Mouse (Mus musculus): ENCODE results near the gene Tasp1.

The Tasp1 gene

DNA sequence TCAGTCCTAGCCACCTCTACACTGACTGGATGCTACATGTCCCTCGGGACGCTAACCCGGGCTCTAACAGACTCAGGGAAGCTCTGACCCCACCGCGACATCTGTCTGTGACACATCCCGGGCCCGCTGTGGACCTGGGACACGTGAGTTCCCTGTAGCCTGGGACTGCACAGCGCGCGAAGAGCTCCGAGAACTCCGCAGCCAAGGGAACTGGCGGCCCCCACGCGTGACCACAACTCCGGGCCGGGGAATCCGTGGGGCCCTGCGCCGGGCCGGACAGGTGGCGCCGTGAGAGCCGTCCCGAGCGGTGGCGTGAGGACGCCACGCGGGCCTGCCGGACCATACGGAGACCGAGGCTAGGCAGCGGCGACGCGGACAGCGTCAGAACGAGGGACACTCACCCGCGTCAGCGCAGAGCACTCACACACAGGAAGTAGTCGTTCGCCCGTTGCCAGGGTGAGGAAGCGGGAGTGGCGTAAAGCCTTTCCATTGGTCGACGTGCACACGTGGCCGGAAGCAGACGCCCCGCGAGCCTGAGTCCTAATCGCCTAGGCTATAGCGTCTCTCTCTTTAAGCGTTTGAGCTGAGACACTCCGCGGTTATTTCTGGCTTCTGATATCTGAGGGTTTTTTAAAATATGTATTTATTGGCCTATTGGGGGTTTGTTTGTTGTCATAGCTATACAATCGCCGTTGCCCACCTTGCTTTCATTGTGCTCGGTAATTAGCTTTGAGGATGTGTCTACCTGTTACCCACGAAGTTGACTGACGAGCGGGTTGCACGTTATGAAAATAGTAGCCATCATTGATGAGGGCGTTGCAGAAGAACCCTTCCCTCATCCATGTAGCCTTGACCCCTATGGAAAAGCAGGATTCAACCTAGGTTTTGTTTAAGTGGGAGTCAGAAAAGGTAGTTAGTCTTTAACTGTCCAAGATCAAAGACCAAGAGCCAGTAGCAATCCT is at the start of gene Tasp1:
Gene Tasp1 (minus strand): TSS at position 453 of the 962 bp plus-strand sequence.
- TF ChIP-seq GATA4 (IDR thresholded peaks at IDR 0.05; ENCODE audit: insufficient replicate concordance, low read length), result no peak

GRCm38 (mm10) chr2:140113851-140114250 is 47.2 kb upstream of the Tasp1 start:
- no peak for TF ChIP-seq GATA4 (IDR thresholded peaks at IDR 0.05; ENCODE audit: insufficient replicate concordance, low read length)

- TF ChIP-seq GATA4 (IDR thresholded peaks at IDR 0.05; ENCODE audit: insufficient replicate concordance, low read length), result no peak
Measured at GRCm38 (mm10) chr2:140108945-140109344, 42.3 kb upstream of the Tasp1 start.

DNA sequence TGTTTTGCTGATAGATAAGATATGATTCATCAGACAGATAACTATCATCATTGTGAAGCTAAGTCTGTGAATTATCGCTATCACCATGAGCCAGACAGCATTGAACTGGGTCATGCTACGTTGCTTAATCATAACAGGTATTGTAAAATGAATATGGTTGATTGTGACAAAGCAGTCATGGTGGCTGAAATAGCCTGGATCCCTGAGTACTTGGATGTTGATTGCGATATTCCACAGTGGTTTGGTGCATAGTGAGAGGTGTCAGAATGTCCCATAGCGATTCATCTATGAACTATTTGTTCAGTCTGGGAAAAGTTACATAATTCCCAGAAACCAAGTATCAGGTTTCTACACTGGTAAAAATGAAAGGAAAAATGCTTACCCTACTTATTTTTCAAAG is 41.0 kb upstream of the Tasp1 start:
- no peak for TF ChIP-seq GATA4 (IDR thresholded peaks at IDR 0.05; ENCODE audit: insufficient replicate concordance, low read length)

- TF ChIP-seq GATA4 (IDR thresholded peaks at IDR 0.05; ENCODE audit: insufficient replicate concordance, low read length), result no peak
Measured at GRCm38 (mm10) chr2:140104951-140105350, 38.3 kb upstream of the Tasp1 start.

DNA sequence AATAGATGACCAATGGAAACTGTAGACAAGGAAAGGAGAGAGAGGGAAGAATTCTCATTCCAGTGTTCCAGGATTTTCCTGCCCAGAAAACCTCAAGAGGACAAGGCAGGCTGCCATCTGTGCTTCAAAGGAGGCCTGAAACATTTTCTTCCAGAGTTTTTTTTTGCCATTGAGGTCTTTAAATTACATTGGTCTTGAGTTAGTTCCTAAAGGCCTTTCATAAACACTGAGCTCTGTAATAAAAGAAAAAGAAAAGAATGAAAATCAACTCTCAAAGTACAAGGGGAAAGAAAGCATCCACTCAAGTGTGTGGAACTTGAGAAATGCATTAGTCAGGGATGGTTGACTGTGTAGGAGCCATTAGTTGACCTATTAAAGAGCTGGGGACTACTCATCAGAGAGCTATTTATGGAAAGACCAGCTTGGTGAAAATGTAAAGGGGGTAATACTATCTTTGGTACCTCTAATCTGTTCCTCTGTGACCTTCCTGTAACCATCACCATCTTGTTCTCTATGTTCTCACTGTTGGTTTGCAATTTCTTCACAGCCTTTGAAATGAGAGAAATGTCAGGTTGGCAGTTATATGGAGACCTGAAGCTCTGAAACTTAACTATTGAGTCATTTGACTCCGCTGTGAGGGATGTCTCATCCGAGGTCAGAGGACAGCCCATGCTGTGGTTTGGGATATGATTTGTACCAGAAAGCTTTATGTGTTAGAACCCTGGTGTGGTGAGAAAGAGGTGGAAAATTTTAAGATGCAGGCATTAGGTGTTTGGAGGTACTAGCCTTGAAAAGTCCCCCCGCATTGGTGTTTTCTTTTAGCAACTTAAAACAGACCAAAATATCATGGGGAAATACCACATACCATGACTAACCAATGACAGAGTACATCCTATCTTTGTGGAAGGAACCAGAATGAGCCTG is 34.2 kb upstream of the Tasp1 start:
- TF ChIP-seq GATA4 (IDR thresholded peaks at IDR 0.05; ENCODE audit: insufficient replicate concordance, low read length), result no peak

GRCm38 (mm10) chr2:140099971-140100370 is 33.4 kb upstream of the Tasp1 start:
- TF ChIP-seq GATA4 (IDR thresholded peaks at IDR 0.05; ENCODE audit: insufficient replicate concordance, low read length), result no peak

GRCm38 (mm10) chr2:140097131-140097591 is 30.6 kb upstream of the Tasp1 start:
- no peak for TF ChIP-seq GATA4 (IDR thresholded peaks at IDR 0.05; ENCODE audit: insufficient replicate concordance, low read length)

DNA sequence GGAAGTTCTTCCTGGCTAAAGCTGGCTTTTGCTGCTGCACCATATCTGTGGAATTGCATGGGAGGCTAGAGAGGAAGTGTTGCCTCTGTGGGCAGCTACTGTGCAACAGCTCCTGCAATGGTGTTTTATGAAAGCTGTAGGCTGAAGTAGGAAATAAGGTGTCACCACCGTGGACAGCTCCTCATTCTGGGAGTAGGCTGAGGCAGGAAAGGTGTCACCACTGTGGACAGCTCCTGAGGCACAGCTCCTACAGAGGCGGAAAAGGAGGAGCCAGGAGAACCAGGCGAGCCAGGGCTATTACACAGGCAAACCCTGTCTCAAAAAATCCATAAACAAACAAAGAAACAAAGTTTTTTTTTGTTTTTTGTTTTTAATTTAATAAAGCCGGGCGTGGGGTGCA is 29.4 kb upstream of the Tasp1 start:
- no peak for TF ChIP-seq GATA4 (IDR thresholded peaks at IDR 0.05; ENCODE audit: insufficient replicate concordance, low read length)

- no peak for TF ChIP-seq GATA4 (IDR thresholded peaks at IDR 0.05; ENCODE audit: insufficient replicate concordance, low read length)
Measured at GRCm38 (mm10) chr2:140093433-140093832, 26.8 kb upstream of the Tasp1 start.

- TF ChIP-seq GATA4 (IDR thresholded peaks at IDR 0.05; ENCODE audit: insufficient replicate concordance, low read length), result no peak
Measured at GRCm38 (mm10) chr2:140084245-140084644, 17.6 kb upstream of the Tasp1 start.

GRCm38 (mm10) chr2:140080747-140081577 is 14.4 kb upstream of the Tasp1 start:
- no peak for TF ChIP-seq GATA4 (IDR thresholded peaks at IDR 0.05; ENCODE audit: insufficient replicate concordance, low read length)

GRCm38 (mm10) chr2:140078600-140079280 is 12.1 kb upstream of the Tasp1 start:
- TF ChIP-seq GATA4 (IDR thresholded peaks at IDR 0.05; ENCODE audit: insufficient replicate concordance, low read length), result no peak

- no peak for TF ChIP-seq GATA4 (IDR thresholded peaks at IDR 0.05; ENCODE audit: insufficient replicate concordance, low read length)
Measured at GRCm38 (mm10) chr2:140077476-140077875, 10.9 kb upstream of the Tasp1 start.

All from liver, adult (tissue).